Mouse (Mus musculus) forebrain, postnatal 0 days (tissue): ENCODE data around the gene Mbd4. TPM values are rescaled to one million over a fixed set of nuclear protein-coding genes. Genes with fewer than 3 reads are reported as not detected.

Experiments
- ATAC-seq: fragments of 200-750 bp; cut with Nextera tagmentation; 2 replicates; pipeline ENCODE4 v1.8.0; 2017; ENCODE audit warnings: mild to moderate bottlenecking, moderate library complexity
- DNase-seq: peaks from one replicate; pipeline ENCODE4 v3.0.0-alpha.2; 2015
- H3K27ac ChIP-seq: fragments of 300-500 bp; sonication (generic); 2 replicates; pipeline ENCODE4 v1.5.1; 2014; ENCODE audit warnings: low read depth, mild to moderate bottlenecking, antibody characterized with exemption, low read length, moderate library complexity, mixed read lengths
- H3K27me3 ChIP-seq: fragments of 300-500 bp; sonication (generic); 2 replicates; pipeline ENCODE4 v1.6.1; 2014; ENCODE audit warnings: mild to moderate bottlenecking, low read length, mixed read lengths; ENCODE audit not compliant: insufficient read depth
- H3K36me3 ChIP-seq: fragments of 300-500 bp; sonication (generic); 2 replicates; pipeline ENCODE4 v1.6.1; 2014; ENCODE audit warnings: mild to moderate bottlenecking, moderate library complexity; ENCODE audit not compliant: insufficient read depth
- H3K4me1 ChIP-seq: fragments of 300-500 bp; sonication (generic); 2 replicates; pipeline ENCODE4 v1.6.1; 2014; ENCODE audit warnings: antibody characterized with exemption; ENCODE audit not compliant: insufficient read depth
- H3K4me2 ChIP-seq: fragments of 300-500 bp; sonication (generic); 2 replicates; pipeline ENCODE4 v1.6.1; 2014; ENCODE audit warnings: low read depth, mild to moderate bottlenecking, moderate library complexity
- H3K4me3 ChIP-seq: fragments of 300-500 bp; sonication (generic); 2 replicates; pipeline ENCODE4 v1.5.1; 2014; ENCODE audit warnings: low read depth, low read length, mixed read lengths
- H3K9ac ChIP-seq: fragments of 300-500 bp; sonication (generic); 2 replicates; pipeline ENCODE4 v1.6.1; 2014; ENCODE audit warnings: mild to moderate bottlenecking
- H3K9me3 ChIP-seq: fragments of 300-500 bp; sonication (generic); 2 replicates; pipeline ENCODE4 v1.6.1; 2016; ENCODE audit warnings: low read length
- CTCF ChIP-seq: sonication (generic); IDR thresholded peaks from 2 replicates; pipeline ENCODE4 v1.5.1; 2016; ENCODE audit warnings: antibody characterized with exemption, control low read depth, low read depth
- WGBS: fragments of 180-500 bp; shearing (Covaris S2); extraction: QIAGEN DNeasy Blood & Tissue Kit; methylation state at CpG from one replicate; pipeline ENCODE4 v1.1.7; 2014; 5-methylcytosine and 5-hydroxymethylcytosine counted together
- polyA plus RNA-seq: library from polyadenylated mRNA; unstranded; fragments of >200 nt; fragmentation: Nextera tagmentation; extraction: Ambion mirVana; gene quantifications from 2 replicates; pipeline ENCODE4 v1.2.1, GENCODE M21; 2015
- total RNA-seq: library from RNA; depleted of rRNA; stranded (reverse); fragments of >200 nt; gene quantifications from 2 replicates; pipeline ENCODE4 v1.2.3, GENCODE M21; 2014

Gene Mbd4
- total and polyA plus RNA-seq, 2 experiments from 2014 or later = 6.6 to 6.8 TPM

GRCm38 (mm10) chr6:115848598-115849304 lies 4.4 kb downstream of the Mbd4 start:
- no peak for ATAC-seq
- Histone ChIP-seq H3K9me3 (no peaks in the 10 kb centered on the region), H3K36me3 (peaks cover 17% of the 10 kb centered on the region), H3K4me2 (no peak overlapping the region; the same call in 1 of the 2 replicates), H3K9ac (no peak overlapping the region), H3K27ac (0 out of 2 replicates have a peak overlapping the region, but pooled peaks have one; percentile 29), H3K4me1 (peaks cover 10% of the 10 kb centered on the region; the same call in 1 of the 2 replicates), H3K4me3 (no peak overlapping the region), H3K27me3 (no peaks in the 10 kb centered on the region)
- 90% methylated on average over 10 of the region's 10 CpGs for WGBS
- TF ChIP-seq CTCF = no peak
- DNase-seq = no peak

GRCm38 (mm10) chr6:115846640-115847411 lies 6.3 kb downstream of the Mbd4 start:
- no peak overlapping the region for H3K9ac ChIP-seq
- no peaks in the 10 kb centered on the region for H3K27me3 ChIP-seq
- peaks cover 19% of the 10 kb centered on the region for H3K36me3 ChIP-seq
- WGBS = 40% methylated on average over 8 of the region's 8 CpGs
- peak overlapping the region; percentile 47; the same call in 1 of the 2 replicates for H3K27ac ChIP-seq
- ATAC-seq = peak; percentile 72
- DNase-seq = peak; percentile 64
- H3K4me1 ChIP-seq = 0 out of 2 replicates have a peak, but pooled peaks cover under 1% of the 10 kb centered on the region
- H3K9me3 ChIP-seq = no peaks in the 10 kb centered on the region
- no peak overlapping the region for H3K4me2 ChIP-seq
- peak; percentile 75 for TF ChIP-seq CTCF
- H3K4me3 ChIP-seq = no peak overlapping the region

GRCm38 (mm10) chr6:115845006-115845405 lies 8.2 kb downstream of the Mbd4 start:
- H3K27ac ChIP-seq = no peak overlapping the region
- H3K9ac ChIP-seq = no peak overlapping the region
- H3K27me3 ChIP-seq = no peaks in the 10 kb centered on the region
- ATAC-seq (no peak), DNase-seq (no peak)
- H3K9me3 ChIP-seq = no peaks in the 10 kb centered on the region
- TF ChIP-seq CTCF = no peak
- no peak overlapping the region for H3K4me2 ChIP-seq
- peaks cover 20% of the 10 kb centered on the region for H3K36me3 ChIP-seq
- WGBS = 93% methylated on average over 4 of the region's 4 CpGs
- H3K4me3 ChIP-seq = no peak overlapping the region
- no peaks in the 10 kb centered on the region for H3K4me1 ChIP-seq

GRCm38 (mm10) chr6:115838745-115839144 lies 14.4 kb downstream of the Mbd4 start:
- H3K4me1 ChIP-seq = peaks cover 6% of the 10 kb centered on the region; the same call in 1 of the 2 replicates
- no peak overlapping the region for H3K9ac ChIP-seq
- peak overlapping the region; percentile 61 for H3K4me2 ChIP-seq
- peaks cover 6% of the 10 kb centered on the region; the same call in 1 of the 2 replicates for H3K36me3 ChIP-seq
- no peaks in the 10 kb centered on the region for H3K27me3 ChIP-seq
- H3K27ac ChIP-seq = no peak overlapping the region
- DNase-seq (no peak), ATAC-seq (no peak)
- WGBS = 71% methylated on average over 5 of the region's 5 CpGs
- H3K4me3 ChIP-seq = peak overlapping the region; percentile 39
- no peaks in the 10 kb centered on the region for H3K9me3 ChIP-seq
- TF ChIP-seq CTCF = no peak

- 1% methylated on average over 19 of the region's 19 CpGs for WGBS
- peak; percentile 100 for ATAC-seq
- H3K36me3 ChIP-seq = peaks cover 5% of the 10 kb centered on the region; the same call in 1 of the 2 replicates
Measured at GRCm38 (mm10) chr6:115838161-115838597, 15.0 kb downstream of the Mbd4 start, which contains the start of gene Efcab12. Gene Efcab12, minus strand, starts transcription at chr6:115838412.

GRCm38 (mm10) chr6:115833861-115834260 lies 19.3 kb downstream of the Mbd4 start:
- Histone ChIP-seq H3K9me3 (no peaks in the 10 kb centered on the region), H3K4me3 (no peak overlapping the region), H3K27ac (no peak overlapping the region), H3K4me1 (peaks cover 6% of the 10 kb centered on the region; the same call in 1 of the 2 replicates), H3K4me2 (no peak overlapping the region), H3K27me3 (no peaks in the 10 kb centered on the region), H3K36me3 (no peaks in the 10 kb centered on the region), H3K9ac (no peak overlapping the region)
- no peak for ATAC-seq
- TF ChIP-seq CTCF = no peak
- DNase-seq = no peak

More at GRCm38 (mm10) chr6:115838161-115838597, 15.0 kb downstream of the Mbd4 start, which contains the start of gene Efcab12:
- peak; percentile 35 for TF ChIP-seq CTCF
- Histone ChIP-seq H3K9ac (peak within 1 kb of the TSS; percentile 37), H3K4me1 (peaks cover 6% of the 10 kb centered on the region; the same call in 1 of the 2 replicates), H3K4me3 (peak within 1 kb of the TSS; percentile 39), H3K4me2 (peak within 1 kb of the TSS; percentile 61), H3K27ac (peak within 1 kb of the TSS; percentile 29; the same call in 1 of the 2 replicates), H3K9me3 (no peaks in the 10 kb centered on the region), H3K27me3 (no peaks in the 10 kb centered on the region)
- peak; percentile 85 for DNase-seq
